Mouse (Mus musculus) gonadal fat pad, adult 2 months (tissue): ENCODE measurements around the gene Pgm2. TPM values are rescaled to one million over a fixed set of nuclear protein-coding genes. Genes with fewer than 3 reads are reported as not detected.

Experiments
- DNase-seq: peaks from one replicate; pipeline ENCODE4 v3.0.0-alpha.2; 2012; ENCODE audit warnings: low read depth
- polyA plus RNA-seq: library from polyadenylated mRNA; depleted of rRNA; stranded (reverse); fragments of >200 nt; gene quantifications from 2 replicates; pipeline ENCODE4 v1.2.3, GENCODE M21; 2012

Gene Pgm2
- polyA plus RNA-seq, 1 experiment, result 8.3 TPM

- no peak for DNase-seq
Measured at GRCm38 (mm10) chr5:64146384-64147005, 53.7 kb downstream of the Pgm2 start.

- no peak for DNase-seq
Measured at GRCm38 (mm10) chr5:64149184-64150127, 56.7 kb downstream of the Pgm2 start.

- DNase-seq, result no peak
Measured at GRCm38 (mm10) chr5:64153319-64153718, 60.6 kb downstream of the Pgm2 start.

GRCm38 (mm10) chr5:64155861-64156550 is 63.3 kb downstream of the Pgm2 start, which contains the start of gene Tbc1d1:
Gene Tbc1d1 (plus strand): TSS chr5:64156305.
- no peak for DNase-seq

GRCm38 (mm10) chr5:64156579-64156978 is 63.8 kb downstream of the Pgm2 start:
- DNase-seq, result no peak

GRCm38 (mm10) chr5:64157926-64158325 is 65.2 kb downstream of the Pgm2 start:
- DNase-seq, result no peak

- DNase-seq, result no peak
Measured at GRCm38 (mm10) chr5:64158501-64158900, 65.8 kb downstream of the Pgm2 start.

- no peak for DNase-seq
Measured at GRCm38 (mm10) chr5:64159065-64159780, 66.5 kb downstream of the Pgm2 start.

- DNase-seq, result no peak
Measured at GRCm38 (mm10) chr5:64159781-64160704, 67.3 kb downstream of the Pgm2 start.

GRCm38 (mm10) chr5:64160705-64161391 is 68.1 kb downstream of the Pgm2 start:
- no peak for DNase-seq

- no peak for DNase-seq
Measured at GRCm38 (mm10) chr5:64161917-64162316, 69.2 kb downstream of the Pgm2 start.

GRCm38 (mm10) chr5:64162582-64162981 is 69.8 kb downstream of the Pgm2 start:
- DNase-seq, result no peak

GRCm38 (mm10) chr5:64164414-64164813 is 71.7 kb downstream of the Pgm2 start:
- no peak for DNase-seq

- no peak for DNase-seq
Measured at GRCm38 (mm10) chr5:64165826-64166225, 73.1 kb downstream of the Pgm2 start.

GRCm38 (mm10) chr5:64168990-64169540 is 76.3 kb downstream of the Pgm2 start:
- DNase-seq, result no peak

GRCm38 (mm10) chr5:64172884-64173283 is 80.1 kb downstream of the Pgm2 start:
- DNase-seq, result no peak

GRCm38 (mm10) chr5:64173302-64173701 is 80.6 kb downstream of the Pgm2 start:
- no peak for DNase-seq

- DNase-seq, result no peak
Measured at GRCm38 (mm10) chr5:64174429-64174935, 81.7 kb downstream of the Pgm2 start.
